Comparison of ENCODE assay signal across 14 mouse cellular contexts in the genomic region with DNA sequence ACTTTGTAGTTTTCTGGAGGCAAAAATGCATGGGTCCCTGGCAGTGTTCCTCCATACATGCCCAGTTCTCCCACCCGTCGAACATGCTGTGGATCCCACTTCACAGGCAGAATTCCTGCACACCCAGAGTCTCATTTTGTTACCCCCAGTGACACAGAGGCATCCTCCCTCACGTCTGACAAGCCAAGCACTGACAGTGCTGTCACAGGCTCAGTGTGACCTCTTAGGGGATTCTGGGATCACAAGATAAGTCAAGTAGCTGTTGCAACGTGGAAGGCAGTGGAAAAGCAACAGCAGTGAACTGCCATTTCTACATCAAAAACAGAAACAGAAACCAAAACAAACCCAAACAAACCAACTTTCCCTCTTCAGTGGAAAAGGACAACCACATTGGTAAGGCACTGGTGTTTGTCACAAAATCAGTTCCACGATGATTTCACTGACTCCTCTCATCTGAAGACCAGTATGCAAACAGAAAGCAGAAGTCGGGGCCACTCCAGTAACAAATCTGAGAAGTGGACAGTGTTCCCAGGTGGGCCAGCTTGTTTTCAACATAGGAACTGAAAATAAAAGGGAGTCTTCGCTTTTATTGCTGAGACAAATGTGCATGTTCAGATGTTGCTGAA. TPM values are rescaled to one million over a fixed set of nuclear protein-coding genes. Genes with fewer than 3 reads are reported as not detected.
DNase-seq lines count a peak whose midpoint lies in the region; ATAC-seq lines count a peak whose summit lies in the region.
"Had no signal": no experiment of that assay in that cellular context is flagged by ENCODE, and none has a peak within 500 bp of the region (broad histone marks: within the 10 kb centered on the region; RNA-seq: fewer than 3 reads in every experiment).

No protein-coding gene starts in this region.

- ATAC-seq in megakaryocyte progenitor cell, adult 5-6 weeks (replicated peaks; ENCODE audit: poor library complexity): peak; percentile 61
- ATAC-seq: intestine, embryonic 16.5 days; liver, postnatal 0 days; Patski had no signal

- peak; percentile 9 for DNase-seq in lung, postnatal 36 days
- no peak for DNase-seq in lung, postnatal 10 days
- DNase-seq in CD4-positive helper T cell, adult 2 months (ENCODE audit: low read depth, low spot score): peak; percentile 55
- peak; percentile 9 for DNase-seq in c-Kit-positive CD71-negative TER-119-negative erythroid progenitor cells, embryonic 14.5 days (ENCODE audit: low read depth)
- no peak for DNase-seq in urinary bladder, postnatal 14 days (ENCODE audit: low spot score)
- no peak for DNase-seq in layer of hippocampus, adult 8-10 months (ENCODE audit: low spot score in 2 of 2)
- DNase-seq: cerebellum, adult 9-11 months; heart, adult 2 months; liver, postnatal 0 days; thymus, postnatal 25 days had no signal

RNA-seq across cellular contexts. Expression of a gene that starts 31.3 kb away (rescaled TPM):
- 0.20 and 0.74 TPM in 2 replicates for total RNA-seq in megakaryocyte progenitor cell, adult 5-6 weeks (2015)
- total RNA-seq in megakaryocyte progenitor cell, adult 5-6 weeks (2017): 0.68 and 1.7 TPM in 2 replicates
- 1 to 10 TPM; 3.7 to 6.2 (median 4.3) TPM for total RNA-seq in layer of hippocampus, adult 8-10 months (2022)
- total RNA-seq: gastrocnemius, adult 8-10 months; heart, adult 2 months had no signal

Comparison
In these comparisons a context has a peak if more than half of its experiments do, and no peak if none do; other contexts are left out.
1. DNase-seq: peak in lung, postnatal 36 days (single experiment), CD4-positive helper T cell, adult 2 months (single experiment) and c-Kit-positive CD71-negative TER-119-negative erythroid progenitor cells, embryonic 14.5 days (single experiment); none in lung, postnatal 10 days (single experiment), urinary bladder, postnatal 14 days (single experiment) and layer of hippocampus, adult 8-10 months (0 of 2).